Mouse (Mus musculus) CD4-positive, CD25-positive, alpha-beta regulatory T cell, adult 2 months (primary cell): Measurements from ENCODE around the gene Sema4f.

Experiments used
- DNase-seq: peaks from one replicate; pipeline ENCODE4 v3.0.0-alpha.2; 2012; ENCODE audit warnings: low read depth, low spot score

Sema4f gene

GRCm38 (mm10) chr6:82939167-82939912, at the start of gene Sema4f:
TSS of gene Sema4f (minus strand) at chr6:82939769.
- peak; percentile 88 for DNase-seq

- DNase-seq, result no peak
Observed at GRCm38 (mm10) chr6:82987411-82987971, 47.9 kb upstream of the Sema4f start.

DNA sequence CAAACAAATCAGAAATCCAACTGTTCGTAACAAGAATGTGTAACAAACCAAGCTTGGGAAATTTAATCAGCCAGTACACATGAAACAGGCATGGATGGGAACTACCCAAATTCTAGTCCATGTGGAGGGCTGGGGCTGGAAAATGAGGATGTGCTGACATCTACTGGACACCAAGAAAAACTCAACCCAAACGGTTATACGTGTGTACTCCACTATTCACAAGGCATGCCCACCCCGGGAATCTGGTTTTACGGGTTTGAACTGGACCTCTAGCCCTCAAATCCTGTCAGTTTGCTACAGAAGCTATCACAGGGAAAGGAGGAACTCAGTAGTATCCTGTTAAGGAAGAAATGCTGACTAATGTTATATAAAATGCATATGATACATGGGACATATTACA, 31.5 kb upstream of the Sema4f start:
- peak; percentile 87 for DNase-seq

DNA sequence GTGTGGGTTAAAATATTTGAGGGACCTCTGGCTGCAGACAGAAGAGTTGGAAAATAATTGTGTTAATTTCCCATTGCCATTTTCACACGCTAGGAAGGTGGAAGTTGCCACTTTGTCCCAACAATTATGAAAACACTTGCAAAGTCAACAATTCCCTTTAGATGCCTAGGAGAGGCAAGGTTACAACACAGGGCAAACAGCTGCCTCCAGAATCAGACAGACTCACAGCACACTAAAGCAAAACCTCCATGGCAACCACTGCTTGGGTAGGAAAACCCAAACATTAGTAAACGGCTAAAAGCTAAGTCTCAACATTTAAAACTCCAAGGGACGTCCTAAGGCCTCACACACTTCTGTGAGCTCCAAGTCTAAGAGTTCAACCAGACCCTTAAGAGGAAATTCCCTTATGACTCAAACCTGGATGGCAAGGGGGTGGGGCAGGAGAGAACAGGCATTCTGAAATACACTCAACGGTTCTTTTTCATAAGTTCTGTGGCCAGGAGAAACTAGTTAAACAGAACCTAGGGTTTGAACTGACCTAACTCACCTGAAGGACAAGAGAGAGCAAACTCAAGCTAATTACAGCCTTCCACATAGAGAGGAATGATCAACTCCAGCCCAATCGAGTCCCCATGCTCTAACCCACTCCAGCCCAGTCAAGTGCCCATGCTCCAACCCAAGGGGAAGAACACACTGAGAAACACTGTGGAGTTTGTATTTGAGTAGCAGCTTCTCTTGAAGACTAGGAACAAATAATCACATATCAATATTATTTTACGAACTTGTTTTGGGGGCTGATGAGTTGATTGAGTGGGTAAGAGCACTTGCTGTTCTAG, 29.9 kb upstream of the Sema4f start:
- DNase-seq, result peak; percentile 13

GRCm38 (mm10) chr6:82961664-82962063, 22.1 kb upstream of the Sema4f start:
- DNase-seq, result no peak

- DNase-seq, result peak; percentile 52
Observed at GRCm38 (mm10) chr6:82956553-82957251, 17.1 kb upstream of the Sema4f start.

GRCm38 (mm10) chr6:82946651-82947050, 7.1 kb upstream of the Sema4f start, which contains the start of gene M1ap:
TSS of gene M1ap (plus strand) at chr6:82946902.
- no peak for DNase-seq

GRCm38 (mm10) chr6:82945750-82946149, 6.2 kb upstream of the Sema4f start:
- DNase-seq, result peak; percentile 68

DNA sequence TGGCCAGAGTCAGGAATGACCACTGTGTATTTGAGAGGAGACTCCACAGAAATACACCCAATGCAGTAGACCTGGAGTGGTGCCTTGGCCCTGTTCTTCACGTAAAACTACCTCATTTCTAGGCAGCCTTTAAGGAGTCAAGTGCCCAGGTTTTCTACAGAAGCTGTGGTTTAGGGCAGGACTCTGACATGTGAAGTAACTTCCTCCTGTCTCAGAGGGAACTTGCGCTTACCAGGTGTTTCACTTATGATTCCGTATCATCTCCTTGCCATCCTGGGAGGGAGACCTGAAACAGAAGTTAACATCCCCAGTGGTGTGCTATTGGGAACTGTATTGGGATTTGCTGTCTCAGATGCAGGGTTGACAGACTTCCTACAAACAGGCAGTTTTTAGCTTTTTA, 1.2 kb upstream of the Sema4f start:
- DNase-seq, result no peak

GRCm38 (mm10) chr6:82934616-82935230, 4.8 kb downstream of the Sema4f start:
- DNase-seq, result no peak

- no peak for DNase-seq
Observed at GRCm38 (mm10) chr6:82927617-82928016, 12.0 kb downstream of the Sema4f start.

DNA sequence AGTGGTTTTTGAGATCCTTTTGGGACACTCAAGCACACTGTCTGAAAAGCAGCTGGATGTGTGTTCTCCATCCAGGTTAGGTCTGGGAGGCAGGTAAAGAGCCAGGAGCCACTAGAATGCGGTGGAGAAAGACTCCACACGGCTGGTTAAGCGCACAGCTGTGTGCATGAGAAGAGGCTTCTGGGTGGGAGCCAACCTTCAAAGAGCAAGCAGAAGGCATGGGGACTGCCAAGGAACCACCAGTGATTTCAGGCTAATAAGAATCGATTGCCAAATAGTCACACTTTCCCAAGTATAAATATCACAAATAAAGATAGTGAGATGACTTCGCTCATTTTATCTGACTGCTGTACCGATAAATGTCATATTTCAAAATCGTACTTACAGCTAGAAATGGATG, 13.0 kb downstream of the Sema4f start:
- no peak for DNase-seq

DNA sequence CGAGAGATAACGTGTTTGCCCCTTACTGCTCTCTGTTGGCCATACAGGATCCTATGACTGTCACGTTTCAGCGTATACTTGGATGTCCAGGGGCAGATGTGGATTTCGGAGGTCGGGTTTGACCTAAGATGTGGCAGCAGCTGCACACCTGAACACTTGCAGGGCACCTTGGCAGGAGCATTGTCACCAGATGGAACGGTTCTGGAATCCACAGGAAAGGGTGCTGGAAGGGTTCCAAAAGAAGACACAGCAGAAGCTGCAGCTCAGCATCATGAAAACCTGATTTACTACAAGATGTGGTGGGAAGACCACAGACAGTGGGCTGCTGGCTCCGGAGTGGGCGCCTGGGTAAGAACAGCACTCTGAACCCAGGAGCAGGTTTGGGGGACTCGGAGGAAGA, 13.5 kb downstream of the Sema4f start:
- DNase-seq, result no peak

DNA sequence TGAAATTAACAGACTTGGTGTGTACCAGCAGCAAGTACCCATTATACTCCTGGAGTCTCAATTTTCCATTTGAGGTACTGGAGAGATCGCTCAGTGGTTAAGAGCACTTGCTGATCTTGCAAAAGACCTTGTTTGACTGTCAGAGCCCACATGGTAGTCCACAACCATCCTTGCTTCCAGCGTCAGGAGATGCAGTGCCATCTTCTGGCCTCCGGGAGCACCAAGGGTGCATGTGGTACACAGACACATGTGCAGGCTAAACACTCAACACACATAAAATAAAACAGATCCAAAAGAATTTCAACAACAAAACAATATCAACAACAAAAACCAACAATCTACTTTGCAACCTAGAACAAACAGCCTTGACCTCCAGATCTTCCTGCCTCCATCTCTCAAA, 14.6 kb downstream of the Sema4f start:
- peak; percentile 42 for DNase-seq

- peak; percentile 75 for DNase-seq
Observed at GRCm38 (mm10) chr6:82921426-82922224, 17.9 kb downstream of the Sema4f start.

GRCm38 (mm10) chr6:82919520-82919919, 20.0 kb downstream of the Sema4f start:
- DNase-seq, result peak; percentile 55

- DNase-seq, result no peak
Observed at GRCm38 (mm10) chr6:82918371-82918770, 21.2 kb downstream of the Sema4f start.

GRCm38 (mm10) chr6:82917778-82918129, 21.8 kb downstream of the Sema4f start:
- DNase-seq, result peak; percentile 72

GRCm38 (mm10) chr6:82917076-82917777, 22.3 kb downstream of the Sema4f start:
- no peak for DNase-seq

DNA sequence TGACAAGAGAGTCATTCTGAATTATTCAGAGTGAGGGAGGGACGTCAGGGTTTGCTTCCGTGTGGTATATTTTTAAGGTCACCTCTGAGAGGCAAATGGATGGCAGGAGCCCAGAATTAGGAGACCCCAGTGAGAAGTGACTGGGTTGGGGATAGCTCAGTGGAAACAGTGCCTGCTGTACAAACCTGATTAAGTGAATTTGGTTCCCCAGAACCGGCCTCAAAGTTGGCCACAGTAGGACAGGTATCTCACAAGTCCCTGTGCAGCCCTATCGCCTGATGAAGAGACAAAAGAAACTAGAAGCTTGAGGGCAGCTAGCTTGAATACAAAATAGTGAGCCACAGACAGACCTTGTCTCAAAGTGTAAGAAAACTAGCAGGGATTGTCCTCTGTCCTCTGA, 23.1 kb downstream of the Sema4f start:
- DNase-seq, result no peak
